Mouse (Mus musculus) forebrain, embryonic 15.5 days (tissue): ENCODE data around the gene Cyb5r3. TPM values are rescaled to one million over a fixed set of nuclear protein-coding genes. Genes with fewer than 3 reads are reported as not detected.

Experiments
- ATAC-seq: fragments of 200-750 bp; cut with Nextera tagmentation; replicated peaks from 2 replicates; pipeline ENCODE4 v1.8.0; 2017; ENCODE audit warnings: mild to moderate bottlenecking, moderate TSS enrichment, moderate library complexity
- H3K27ac ChIP-seq: fragments of 300-500 bp; sonication (generic); replicated peaks from 2 replicates; pipeline ENCODE4 v1.5.1; 2015; ENCODE audit warnings: mild to moderate bottlenecking, inconsistent platforms
- H3K27me3 ChIP-seq: fragments of 300-500 bp; sonication (generic); 2 replicates; pipeline ENCODE4 v1.6.1; 2015; ENCODE audit warnings: inconsistent platforms
- H3K36me3 ChIP-seq: fragments of 300-500 bp; sonication (generic); 2 replicates; pipeline ENCODE4 v1.6.1; 2015; ENCODE audit warnings: mild to moderate bottlenecking, inconsistent platforms
- H3K4me1 ChIP-seq: fragments of 300-500 bp; sonication (generic); 2 replicates; pipeline ENCODE4 v1.6.1; 2015; ENCODE audit warnings: inconsistent platforms
- H3K4me2 ChIP-seq: fragments of 300-500 bp; sonication (generic); replicated peaks from 2 replicates; pipeline ENCODE4 v1.6.1; 2015; ENCODE audit warnings: mild to moderate bottlenecking, inconsistent platforms
- H3K4me3 ChIP-seq: fragments of 300-500 bp; sonication (generic); 2 replicates; pipeline ENCODE4 v1.5.1; 2015; ENCODE audit warnings: mild to moderate bottlenecking, inconsistent platforms
- H3K9ac ChIP-seq: fragments of 300-500 bp; sonication (generic); replicated peaks from 2 replicates; pipeline ENCODE4 v1.6.1; 2015; ENCODE audit warnings: mild to moderate bottlenecking, inconsistent platforms
- H3K9me3 ChIP-seq: fragments of 300-500 bp; sonication (generic); 2 replicates; pipeline ENCODE4 v1.6.1; 2016; ENCODE audit warnings: inconsistent platforms
- WGBS: fragments of 180-500 bp; shearing (Covaris S2); methylation state at CpG from one replicate; pipeline ENCODE4 v1.1.7; 2015; ENCODE audit warnings: mixed read lengths; 5-methylcytosine and 5-hydroxymethylcytosine counted together
- polyA plus RNA-seq: library from polyadenylated mRNA; unstranded; fragments of >200 nt; fragmentation: Nextera tagmentation; extraction: Ambion mirVana; gene quantifications from 2 replicates; pipeline ENCODE4 v1.2.1, GENCODE M21; 2015

Cyb5r3 gene
- polyA plus RNA-seq, 1 experiment from 2014 or later, result 85.3 TPM

DNA sequence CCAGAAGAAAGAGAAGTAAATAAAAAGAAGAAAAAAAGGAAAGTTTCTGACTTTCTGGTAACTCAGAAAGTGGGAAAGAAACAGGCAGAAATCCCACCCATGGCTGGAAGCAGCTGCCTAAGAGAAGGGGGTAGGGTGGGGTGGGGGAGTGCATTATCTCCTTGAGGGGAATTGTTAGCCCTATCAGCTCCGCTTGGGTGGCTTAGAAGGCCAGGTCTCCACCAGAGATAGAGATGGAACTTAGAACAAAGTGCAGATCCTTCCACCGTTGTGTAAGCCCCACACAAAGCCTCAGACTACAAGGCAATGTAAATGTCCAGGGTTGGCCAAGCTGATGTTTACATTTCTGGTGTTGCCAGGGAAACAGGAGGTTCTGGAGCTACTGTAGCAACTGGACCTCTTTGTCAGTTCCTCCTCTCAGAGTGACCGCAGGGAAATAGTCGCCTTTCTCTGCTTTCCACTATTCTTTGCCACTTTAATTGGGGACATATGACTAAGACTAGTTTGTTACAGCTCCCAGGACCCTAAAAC is 9.5 kb upstream of the Cyb5r3 start:
- ATAC-seq, result no peak
- Histone ChIP-seq H3K4me2 (no peak overlapping the region), H3K4me3 (no peak overlapping the region), H3K36me3 (no peaks in the 10 kb centered on the region), H3K9ac (no peak overlapping the region), H3K27ac (no peak overlapping the region), H3K27me3 (no peaks in the 10 kb centered on the region), H3K9me3 (no peaks in the 10 kb centered on the region), H3K4me1 (no peaks in the 10 kb centered on the region)
- 47% methylated on average over 4 of the region's 4 CpGs for WGBS

DNA sequence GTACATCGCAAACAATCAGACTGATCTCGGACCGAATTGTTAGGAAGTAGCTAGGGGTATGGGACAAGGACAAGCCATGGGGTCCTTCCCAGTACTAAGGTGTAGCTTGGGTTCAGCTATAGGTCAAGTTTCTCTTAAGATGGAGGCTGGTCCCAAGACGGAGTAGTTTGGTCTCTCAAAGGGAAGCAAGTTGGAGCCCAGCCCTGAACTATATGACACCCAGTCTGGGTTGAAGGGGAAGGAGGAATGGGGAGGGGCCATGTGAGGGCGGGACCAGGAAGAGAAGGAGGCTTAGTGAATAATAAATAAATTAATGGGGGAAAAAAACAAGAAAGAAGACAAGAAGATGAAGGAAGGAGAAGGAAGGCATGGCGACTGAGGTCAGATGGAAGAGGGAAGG is 7.6 kb upstream of the Cyb5r3 start:
- Histone ChIP-seq H3K27ac (no peak overlapping the region), H3K27me3 (no peaks in the 10 kb centered on the region), H3K9me3 (no peaks in the 10 kb centered on the region), H3K4me2 (no peak overlapping the region), H3K4me1 (no peaks in the 10 kb centered on the region), H3K4me3 (no peak overlapping the region), H3K36me3 (no peaks in the 10 kb centered on the region), H3K9ac (no peak overlapping the region)
- WGBS, result 87% methylated on average over 6 of the region's 6 CpGs
- no peak for ATAC-seq

DNA sequence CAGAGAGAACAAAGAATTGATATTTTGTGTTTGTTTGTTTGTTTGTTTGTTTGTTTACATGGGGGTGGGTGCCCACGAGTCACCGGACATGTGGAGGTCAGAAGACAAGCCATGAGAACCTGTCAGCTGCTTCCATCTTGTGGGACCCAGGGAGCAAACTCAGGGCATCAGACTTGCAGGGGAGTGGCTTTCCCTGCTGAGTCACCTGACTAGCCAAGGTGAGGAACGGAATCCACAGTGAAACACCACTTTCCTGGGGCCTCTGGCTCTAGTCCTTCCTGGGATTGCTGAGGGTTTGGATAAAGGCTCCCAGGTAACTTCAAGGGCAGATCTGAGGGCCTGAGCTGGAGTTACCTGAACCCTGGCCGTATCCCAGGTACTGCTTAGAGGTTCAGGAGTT is 4.3 kb upstream of the Cyb5r3 start:
- Histone ChIP-seq H3K27me3 (no peaks in the 10 kb centered on the region), H3K4me2 (no peak overlapping the region)
- WGBS, result 76% methylated on average over 4 of the region's 4 CpGs

DNA sequence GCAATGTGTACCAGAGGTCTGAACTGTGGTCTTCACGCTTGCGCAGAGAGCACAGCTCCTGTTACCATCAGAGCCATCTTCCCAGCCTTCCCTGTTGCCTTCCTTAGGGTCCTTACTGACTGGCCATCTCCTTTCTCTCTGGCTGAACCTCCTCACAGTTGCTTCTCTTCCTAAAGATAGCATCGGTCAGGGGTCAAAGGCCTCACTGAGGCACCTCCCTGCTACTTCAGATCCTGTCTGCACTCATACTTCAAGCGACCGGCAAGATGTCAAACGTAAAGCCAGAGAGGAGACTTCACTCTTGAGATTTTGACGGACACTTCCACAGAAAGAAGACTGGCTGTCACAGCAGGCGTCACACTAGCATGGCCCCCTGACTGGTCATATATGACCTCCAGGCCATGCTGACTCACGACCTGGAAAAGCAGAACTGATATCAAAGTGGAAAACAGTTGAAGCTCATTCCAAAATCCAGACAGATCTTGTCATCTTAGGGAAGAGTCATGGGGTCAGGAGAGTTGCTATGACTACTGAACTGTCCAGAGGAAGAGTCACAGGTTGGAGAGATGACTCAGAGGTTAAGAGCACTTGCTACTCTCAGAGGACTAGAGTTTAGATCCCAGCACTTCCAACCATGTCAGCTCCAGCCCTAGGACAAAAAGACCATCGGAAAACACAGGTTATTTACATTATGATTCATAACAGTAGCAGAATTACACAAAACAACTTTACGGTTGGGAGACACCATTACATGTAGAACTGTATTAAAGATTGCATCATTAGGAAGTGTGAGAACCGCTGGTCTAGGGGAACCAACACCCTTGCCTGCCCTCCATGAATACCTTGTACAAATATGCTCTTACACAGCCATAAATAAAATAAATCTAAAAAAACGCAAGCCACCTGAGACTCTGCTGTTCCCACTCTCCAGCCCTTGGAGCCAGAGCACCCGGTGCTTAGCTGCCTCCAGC is 1.8 kb upstream of the Cyb5r3 start:
- ATAC-seq, result no peak
- Histone ChIP-seq H3K9me3 (no peaks in the 10 kb centered on the region), H3K4me2 (no peak overlapping the region), H3K4me3 (no peak overlapping the region), H3K27me3 (no peaks in the 10 kb centered on the region), H3K9ac (no peak overlapping the region), H3K27ac (no peak overlapping the region), H3K36me3 (no peaks in the 10 kb centered on the region), H3K4me1 (peaks cover 24% of the 10 kb centered on the region)
- WGBS, result 94% methylated on average over 14 of the region's 14 CpGs

More for the DNA sequence above, 4.3 kb upstream of the Cyb5r3 start:
- H3K9me3 ChIP-seq, result no peaks in the 10 kb centered on the region
- H3K36me3 ChIP-seq, result no peaks in the 10 kb centered on the region
- no peak overlapping the region for H3K9ac ChIP-seq
- no peak overlapping the region for H3K27ac ChIP-seq
- peaks cover 8% of the 10 kb centered on the region for H3K4me1 ChIP-seq
- H3K4me3 ChIP-seq, result no peak overlapping the region
- no peak for ATAC-seq

- H3K4me1 ChIP-seq, result peaks cover 24% of the 10 kb centered on the region
- peak overlapping the region; percentile 82 for H3K9ac ChIP-seq
- H3K4me3 ChIP-seq, result peak overlapping the region; percentile 81
- H3K27ac ChIP-seq, result peak overlapping the region; percentile 84
- WGBS, result 2% methylated on average over 67 of the region's 67 CpGs
- ATAC-seq, result peak; percentile 99
- no peaks in the 10 kb centered on the region for H3K36me3 ChIP-seq
- peak overlapping the region; percentile 83 for H3K4me2 ChIP-seq
- H3K27me3 ChIP-seq, result no peaks in the 10 kb centered on the region
- no peaks in the 10 kb centered on the region for H3K9me3 ChIP-seq
These were observed 495 bp downstream of the Cyb5r3 start for GRCm38 (mm10) chr15:83171712-83172481.

GRCm38 (mm10) chr15:83170956-83171659 is 1.3 kb downstream of the Cyb5r3 start:
- H3K4me2 ChIP-seq, result peak overlapping the region; percentile 83
- peaks cover 24% of the 10 kb centered on the region for H3K4me1 ChIP-seq
- H3K9ac ChIP-seq, result peak overlapping the region; percentile 82; the same call in 1 of the 2 replicates
- 42% methylated on average over 8 of the region's 8 CpGs for WGBS
- no peak overlapping the region for H3K27ac ChIP-seq
- H3K36me3 ChIP-seq, result no peaks in the 10 kb centered on the region
- no peaks in the 10 kb centered on the region for H3K27me3 ChIP-seq
- ATAC-seq, result no peak
- H3K4me3 ChIP-seq, result peak overlapping the region; percentile 81
- no peaks in the 10 kb centered on the region for H3K9me3 ChIP-seq

GRCm38 (mm10) chr15:83169772-83170722 is 2.3 kb downstream of the Cyb5r3 start:
- no peaks in the 10 kb centered on the region for H3K9me3 ChIP-seq
- peaks cover 24% of the 10 kb centered on the region for H3K4me1 ChIP-seq
- no peak overlapping the region for H3K9ac ChIP-seq
- H3K27ac ChIP-seq, result no peak overlapping the region
- no peak overlapping the region for H3K4me2 ChIP-seq
- no peaks in the 10 kb centered on the region for H3K36me3 ChIP-seq
- H3K4me3 ChIP-seq, result no peak overlapping the region
- H3K27me3 ChIP-seq, result no peaks in the 10 kb centered on the region
- WGBS, result 88% methylated on average over 8 of the region's 8 CpGs
- ATAC-seq, result no peak

- H3K9ac ChIP-seq, result no peak overlapping the region
- WGBS, result 83% methylated on average over 7 of the region's 7 CpGs
- H3K4me3 ChIP-seq, result no peak overlapping the region
- no peak overlapping the region for H3K4me2 ChIP-seq
- H3K27me3 ChIP-seq, result no peaks in the 10 kb centered on the region
- peaks cover 24% of the 10 kb centered on the region for H3K4me1 ChIP-seq
- H3K9me3 ChIP-seq, result no peaks in the 10 kb centered on the region
- ATAC-seq, result no peak
- H3K27ac ChIP-seq, result no peak overlapping the region
- no peaks in the 10 kb centered on the region for H3K36me3 ChIP-seq
These were observed 3.3 kb downstream of the Cyb5r3 start for GRCm38 (mm10) chr15:83168875-83169771.

DNA sequence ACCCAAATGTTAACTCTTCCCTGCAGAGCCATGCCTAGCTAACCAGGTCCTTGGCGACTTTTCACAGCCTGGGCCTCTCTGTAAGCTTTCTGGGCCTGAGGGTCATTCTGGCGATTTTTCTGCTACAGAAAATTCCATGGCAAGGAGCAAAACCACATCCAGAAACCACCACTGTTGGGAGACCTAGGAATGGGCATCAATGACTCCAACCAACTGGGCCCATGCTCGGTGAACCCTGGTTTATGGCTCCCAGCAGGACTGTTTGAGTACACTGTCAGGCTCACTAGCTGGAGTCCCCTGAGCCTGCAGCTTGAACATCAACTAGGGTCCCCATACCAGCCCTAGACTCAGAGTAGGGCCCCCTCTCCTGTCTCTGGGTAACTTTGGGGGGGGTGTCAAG is 4.1 kb downstream of the Cyb5r3 start:
- Histone ChIP-seq H3K4me2 (no peak overlapping the region), H3K27me3 (no peaks in the 10 kb centered on the region), H3K36me3 (no peaks in the 10 kb centered on the region), H3K4me1 (peaks cover 24% of the 10 kb centered on the region), H3K9ac (no peak overlapping the region), H3K4me3 (no peak overlapping the region), H3K27ac (no peak overlapping the region), H3K9me3 (no peaks in the 10 kb centered on the region)
- ATAC-seq, result no peak
- 94% methylated on average over 3 of the region's 3 CpGs for WGBS

DNA sequence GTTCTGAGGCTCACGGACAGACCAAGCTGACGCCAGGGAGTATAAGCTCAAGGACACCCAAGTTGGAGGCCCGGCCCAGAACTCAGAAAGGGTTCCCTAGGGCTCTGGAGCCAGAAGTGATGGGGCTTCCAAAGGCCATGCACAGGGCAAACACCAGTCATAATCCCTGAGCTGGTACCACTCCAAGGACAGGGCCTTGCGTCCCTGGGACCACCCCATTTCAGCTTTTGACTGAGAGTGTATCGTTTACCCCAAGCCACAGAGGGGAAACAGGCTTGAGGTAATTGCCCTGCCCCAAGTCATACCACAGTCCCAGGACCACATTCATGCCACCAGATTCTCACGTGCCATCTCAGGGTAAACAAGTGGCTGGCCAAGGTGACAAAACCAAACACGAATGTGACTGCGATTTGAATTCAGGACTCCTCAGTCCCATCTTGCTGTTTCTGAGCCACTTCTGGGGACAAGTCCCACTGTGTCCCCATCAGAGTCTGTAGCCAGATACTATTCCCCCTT is 4.8 kb downstream of the Cyb5r3 start:
- WGBS, result 93% methylated on average over 8 of the region's 8 CpGs
- Histone ChIP-seq H3K9me3 (no peaks in the 10 kb centered on the region), H3K4me1 (peaks cover 18% of the 10 kb centered on the region), H3K4me2 (no peak overlapping the region), H3K27ac (no peak overlapping the region), H3K27me3 (no peaks in the 10 kb centered on the region), H3K36me3 (no peaks in the 10 kb centered on the region), H3K9ac (no peak overlapping the region), H3K4me3 (no peak overlapping the region)
- no peak for ATAC-seq
